Mouse (Mus musculus): Measurements from ENCODE around the gene Lrrc28. TPM values are rescaled to one million over a fixed set of nuclear protein-coding genes. Genes with fewer than 3 reads are reported as not detected.

Lrrc28 gene
- polyA plus RNA-seq, 1 experiment from 2014 or later, result 10.7 TPM

Other genes with a start within 250 kb of the Lrrc28 start
- 17.1 and 18.2 TPM in 2 replicates for gene Ttc23, start 2.1 kb upstream of the Lrrc28 start, polyA plus RNA-seq (2015; fragmentation: Nextera tagmentation; extraction: Ambion mirVana)
- 4.5 and 6.0 TPM in 2 replicates for gene Synm, start 114.5 kb upstream of the Lrrc28 start, polyA plus RNA-seq (2015; fragmentation: Nextera tagmentation; extraction: Ambion mirVana)